Mouse (Mus musculus) gonadal fat pad, adult 2 months (tissue): ENCODE results near the gene Eif4enif1. TPM values are rescaled to one million over a fixed set of nuclear protein-coding genes. Genes with fewer than 3 reads are reported as not detected.

Experiments used
- DNase-seq: peaks from one replicate; pipeline ENCODE4 v3.0.0-alpha.2; 2012; ENCODE audit warnings: low read depth
- polyA plus RNA-seq: library from polyadenylated mRNA; depleted of rRNA; stranded (reverse); fragments of >200 nt; gene quantifications from 2 replicates; pipeline ENCODE4 v1.2.3, GENCODE M21; 2012

The Eif4enif1 gene
- polyA plus RNA-seq, 1 experiment, result 47.3 TPM

GRCm38 (mm10) chr11:3267133-3267532 is 64.9 kb downstream of the Eif4enif1 start:
- DNase-seq, result no peak

GRCm38 (mm10) chr11:3269241-3269640 is 67.0 kb downstream of the Eif4enif1 start:
- no peak for DNase-seq

GRCm38 (mm10) chr11:3278351-3278750 is 76.2 kb downstream of the Eif4enif1 start:
- no peak for DNase-seq

GRCm38 (mm10) chr11:3279729-3280128 is 77.5 kb downstream of the Eif4enif1 start:
- no peak for DNase-seq

- no peak for DNase-seq
Observed at GRCm38 (mm10) chr11:3282887-3283286, 80.7 kb downstream of the Eif4enif1 start.

GRCm38 (mm10) chr11:3283645-3284044 is 81.5 kb downstream of the Eif4enif1 start:
- DNase-seq, result no peak

GRCm38 (mm10) chr11:3285940-3286339 is 83.7 kb downstream of the Eif4enif1 start:
- DNase-seq, result no peak

GRCm38 (mm10) chr11:3287131-3287530 is 84.9 kb downstream of the Eif4enif1 start:
- DNase-seq, result no peak

GRCm38 (mm10) chr11:3287921-3288320 is 85.7 kb downstream of the Eif4enif1 start:
- DNase-seq, result no peak

GRCm38 (mm10) chr11:3288521-3289301 is 86.5 kb downstream of the Eif4enif1 start, which contains the start of gene Patz1:
TSS of gene Patz1 (plus strand) at chr11:3288874.
- DNase-seq, result no peak

- no peak for DNase-seq
Observed at GRCm38 (mm10) chr11:3289302-3289802, 87.2 kb downstream of the Eif4enif1 start.

- DNase-seq, result no peak
Observed at GRCm38 (mm10) chr11:3289803-3290639, 87.8 kb downstream of the Eif4enif1 start.

- no peak for DNase-seq
Observed at GRCm38 (mm10) chr11:3290640-3291310, 88.6 kb downstream of the Eif4enif1 start.

- no peak for DNase-seq
Observed at GRCm38 (mm10) chr11:3291311-3292061, 89.3 kb downstream of the Eif4enif1 start.

GRCm38 (mm10) chr11:3292062-3292421 is 89.8 kb downstream of the Eif4enif1 start:
- DNase-seq, result no peak

GRCm38 (mm10) chr11:3292711-3293249 is 90.6 kb downstream of the Eif4enif1 start:
- no peak for DNase-seq

GRCm38 (mm10) chr11:3293361-3293760 is 91.2 kb downstream of the Eif4enif1 start:
- DNase-seq, result no peak
